Mouse (Mus musculus) splenic B cell, adult 2 months (primary cell): ENCODE measurements at regions not wholly inside any gene's neighbourhood (a gene's known extent, or its start where the extent isn't known, plus 50 kb on each side); places are given as distances from the start of the nearest gene placed in this dataset.

Experiments
- DNase-seq: peaks from one replicate; pipeline ENCODE4 v3.0.0-alpha.2; 2011; ENCODE audit warnings: low read depth, low spot score
- H3K27me3 ChIP-seq: 2 replicates; pipeline ENCODE4 v1.6.1; 2012; ENCODE audit warnings: mild to moderate bottlenecking, low read length, moderate library complexity, mixed read lengths; ENCODE audit not compliant: control insufficient read depth, poor library complexity, insufficient read depth, severe bottlenecking
- H3K36me3 ChIP-seq: 2 replicates; pipeline ENCODE4 v1.6.1; 2012; ENCODE audit warnings: mild to moderate bottlenecking, low read length, moderate library complexity, mixed read lengths; ENCODE audit not compliant: control insufficient read depth, poor library complexity, insufficient read depth, severe bottlenecking

DNA sequence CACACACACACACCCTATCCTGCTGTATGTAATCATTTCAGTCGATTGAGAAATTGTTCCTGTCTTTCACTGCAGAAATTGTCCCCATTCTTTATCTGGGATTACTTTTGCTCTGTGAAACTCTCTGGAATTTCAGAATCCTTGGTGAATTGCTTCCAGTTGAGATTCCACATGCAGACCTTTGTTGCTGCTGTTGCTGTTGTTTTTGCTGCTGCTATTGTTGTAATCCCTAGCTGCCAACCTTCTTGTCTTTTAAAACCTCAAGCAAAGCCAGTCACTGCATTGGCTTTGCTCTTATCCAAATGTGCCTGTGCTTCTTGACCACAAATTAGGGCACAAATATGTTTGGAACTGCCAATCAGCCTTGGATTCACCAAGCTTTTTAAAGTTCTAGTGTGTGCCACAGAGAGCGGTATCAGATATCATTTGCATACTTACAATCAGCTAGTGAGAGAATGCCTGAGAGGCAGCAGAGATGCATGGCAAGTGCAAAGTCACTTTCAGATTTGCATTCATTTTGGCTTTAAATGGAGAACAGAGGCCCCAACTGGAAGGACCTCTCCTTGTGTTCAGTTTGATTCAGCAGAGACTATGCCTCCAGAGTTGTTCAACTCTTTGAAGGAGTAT is 1187.0 kb upstream of the Map3k7 start:
- Histone ChIP-seq H3K36me3 (no peaks in the 10 kb centered on the region), H3K27me3 (no peaks in the 10 kb centered on the region)
- no peak for DNase-seq

- no peaks in the 10 kb centered on the region for H3K27me3 ChIP-seq
- H3K36me3 ChIP-seq = no peaks in the 10 kb centered on the region
- DNase-seq = no peak
Measured at GRCm38 (mm10) chr4:30781649-30782048, 1182.2 kb upstream of the Map3k7 start.

- Histone ChIP-seq H3K27me3 (no peaks in the 10 kb centered on the region), H3K36me3 (no peaks in the 10 kb centered on the region)
- DNase-seq = no peak
Measured at GRCm38 (mm10) chr4:30789976-30790657, 1173.8 kb upstream of the Map3k7 start.

GRCm38 (mm10) chr4:30809798-30810197 is 1154.1 kb upstream of the Map3k7 start:
- DNase-seq = no peak

DNA sequence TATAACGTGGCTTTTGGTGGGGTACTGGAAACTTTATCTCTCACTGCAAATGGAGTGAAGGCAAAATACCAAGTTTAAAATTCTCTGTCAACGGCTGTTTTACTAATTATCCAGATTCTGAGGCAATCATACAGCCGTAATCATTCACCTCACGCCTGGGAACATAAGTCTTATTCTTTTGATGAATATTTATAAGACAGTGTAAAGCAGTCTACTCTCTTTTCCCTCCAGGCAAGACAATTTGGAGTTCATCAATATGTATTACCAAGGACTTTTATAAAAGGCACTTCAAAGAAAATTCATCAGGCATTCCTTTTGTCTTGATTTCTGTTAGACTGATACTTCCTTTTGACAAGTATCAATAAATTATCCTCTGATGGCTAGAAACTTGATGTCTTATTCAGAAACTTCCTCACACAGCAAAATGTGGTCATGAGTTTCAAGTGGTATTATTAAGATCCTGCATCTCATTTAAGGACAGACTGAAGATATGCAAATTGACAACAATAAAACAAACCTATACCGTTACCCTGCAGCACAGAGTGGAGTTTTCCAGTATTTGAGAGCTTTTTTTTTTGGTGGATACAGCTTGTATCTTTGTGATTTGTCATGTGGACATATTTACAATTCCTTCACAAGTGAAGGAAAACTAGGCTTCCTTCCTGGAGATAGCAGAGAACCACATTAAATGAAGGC is 1108.4 kb upstream of the Map3k7 start:
- H3K36me3 ChIP-seq = no peaks in the 10 kb centered on the region
- H3K27me3 ChIP-seq = no peaks in the 10 kb centered on the region
- DNase-seq = no peak

More at GRCm38 (mm10) chr4:30809798-30810197, 1154.1 kb upstream of the Map3k7 start:
- no peaks in the 10 kb centered on the region for H3K27me3 ChIP-seq
- H3K36me3 ChIP-seq = no peaks in the 10 kb centered on the region

DNA sequence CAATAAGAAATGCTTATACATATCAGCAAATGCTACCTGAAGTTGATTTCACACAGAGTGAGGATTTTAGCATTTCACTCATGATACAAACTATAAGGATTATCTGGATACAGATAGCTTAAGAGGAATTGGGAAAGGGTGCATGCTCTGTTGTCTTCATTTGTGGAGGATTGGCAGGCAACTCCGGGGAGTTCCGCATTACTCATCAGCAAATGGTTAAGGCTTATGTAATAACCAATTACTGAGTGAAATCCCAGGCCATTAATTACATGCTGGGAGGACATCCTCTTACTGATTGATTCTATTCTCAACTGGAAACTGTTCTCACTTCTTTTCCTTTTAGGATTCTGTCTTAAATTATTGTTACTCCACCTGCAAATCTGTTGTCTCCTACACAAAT is 1058.9 kb upstream of the Map3k7 start:
- Histone ChIP-seq H3K27me3 (no peaks in the 10 kb centered on the region), H3K36me3 (no peaks in the 10 kb centered on the region)
- DNase-seq = no peak

- DNase-seq = no peak
- Histone ChIP-seq H3K27me3 (no peaks in the 10 kb centered on the region), H3K36me3 (no peaks in the 10 kb centered on the region)
Measured at GRCm38 (mm10) chr4:30922944-30923343, 1041.0 kb upstream of the Map3k7 start.

GRCm38 (mm10) chr4:30932358-30932757 is 1031.5 kb upstream of the Map3k7 start:
- Histone ChIP-seq H3K36me3 (no peaks in the 10 kb centered on the region), H3K27me3 (no peaks in the 10 kb centered on the region)
- DNase-seq = no peak

DNA sequence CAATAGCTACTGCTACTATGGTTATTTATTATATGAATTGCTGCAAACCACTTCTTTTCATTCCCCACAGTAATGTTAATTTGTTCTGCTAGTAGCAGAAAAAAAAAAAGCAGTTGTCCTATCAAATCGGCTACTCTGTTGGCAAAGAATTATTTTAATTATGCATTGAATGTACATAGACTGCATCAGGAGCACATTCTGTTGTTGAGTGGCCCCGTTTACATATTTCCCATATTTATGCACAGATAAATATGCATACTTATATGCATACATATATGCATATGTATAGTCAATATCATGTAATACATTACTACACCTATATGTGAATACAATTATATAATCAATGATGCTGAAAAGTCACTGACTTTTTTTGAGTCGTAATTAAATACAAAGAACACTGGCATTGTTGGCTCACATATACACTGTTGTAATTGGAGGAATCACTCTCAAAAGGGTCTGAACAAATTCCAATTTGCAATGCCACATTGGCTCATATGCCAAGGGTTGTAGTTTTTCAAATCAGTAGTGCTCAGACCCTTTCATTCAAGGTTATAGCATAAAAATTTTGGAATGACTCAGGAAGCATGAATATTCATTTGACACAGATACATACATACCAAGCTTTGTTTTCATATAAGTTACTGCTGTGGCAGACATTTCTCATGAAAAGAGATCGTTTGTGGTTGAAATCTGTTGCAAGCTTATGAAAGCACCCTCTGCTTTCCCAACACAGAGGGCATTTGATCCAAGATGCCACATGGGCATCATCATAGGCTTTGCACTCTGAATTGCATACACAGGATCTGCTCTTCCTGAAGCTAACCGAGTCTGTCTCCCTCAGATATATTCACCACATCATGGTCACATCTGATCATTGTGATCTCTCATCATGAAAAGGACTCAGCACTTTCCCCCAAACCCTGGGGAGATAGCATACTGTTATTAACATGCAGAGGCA is 1030.6 kb upstream of the Map3k7 start:
- H3K27me3 ChIP-seq = no peaks in the 10 kb centered on the region
- no peak for DNase-seq
- H3K36me3 ChIP-seq = no peaks in the 10 kb centered on the region

- Histone ChIP-seq H3K36me3 (no peaks in the 10 kb centered on the region), H3K27me3 (no peaks in the 10 kb centered on the region)
- no peak for DNase-seq
Measured at GRCm38 (mm10) chr4:30983611-30984010, 980.3 kb upstream of the Map3k7 start.

DNA sequence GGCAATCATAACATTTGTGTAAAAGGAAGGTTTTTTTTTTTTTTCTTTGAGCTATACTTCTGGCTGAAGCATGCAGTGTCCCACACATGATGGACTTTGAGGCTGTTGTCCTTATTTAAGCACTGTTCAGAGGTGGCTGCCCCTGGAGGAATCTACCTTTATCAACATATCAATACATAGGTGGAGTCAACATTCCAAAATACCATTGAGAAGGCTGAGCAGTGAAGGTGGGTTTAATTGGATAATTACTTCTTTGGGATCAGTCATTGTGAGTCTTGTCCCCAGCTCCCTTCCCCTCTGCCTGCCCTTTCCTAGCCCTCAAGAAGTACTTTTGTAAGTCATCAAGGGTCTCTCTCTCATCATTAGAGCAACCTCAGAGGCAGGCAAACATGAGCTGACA is 951.9 kb upstream of the Map3k7 start:
- Histone ChIP-seq H3K27me3 (no peaks in the 10 kb centered on the region), H3K36me3 (no peaks in the 10 kb centered on the region)
- no peak for DNase-seq

- Histone ChIP-seq H3K36me3 (no peaks in the 10 kb centered on the region), H3K27me3 (no peaks in the 10 kb centered on the region)
- no peak for DNase-seq
Measured at GRCm38 (mm10) chr4:31052077-31052677, 911.7 kb upstream of the Map3k7 start.

DNA sequence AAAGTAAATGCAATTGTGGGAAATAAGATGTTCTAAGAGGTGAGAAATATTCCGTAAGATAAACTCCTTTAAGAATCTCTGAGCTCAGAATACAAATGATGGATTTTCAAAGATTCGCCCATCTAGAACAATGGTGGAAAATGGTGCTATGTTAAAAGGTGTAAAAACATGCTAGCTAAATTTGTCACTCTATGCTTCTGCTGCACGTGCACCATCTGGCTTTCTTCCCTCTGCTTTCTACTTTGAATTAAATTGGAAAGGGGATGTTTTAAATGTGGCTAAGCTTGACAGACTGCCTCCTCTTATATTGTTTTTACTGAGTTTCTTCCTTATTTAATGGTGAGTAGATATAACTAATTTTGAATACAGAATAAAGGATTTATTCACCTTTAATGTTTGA is 887.7 kb upstream of the Map3k7 start:
- DNase-seq = no peak
- Histone ChIP-seq H3K27me3 (no peaks in the 10 kb centered on the region), H3K36me3 (no peaks in the 10 kb centered on the region)

- no peak for DNase-seq
- Histone ChIP-seq H3K27me3 (no peaks in the 10 kb centered on the region), H3K36me3 (no peaks in the 10 kb centered on the region)
Measured at GRCm38 (mm10) chr4:31121586-31121985, 842.3 kb upstream of the Map3k7 start.
